Mouse (Mus musculus) myocyte (in vitro differentiated cells): ENCODE results near the gene Arhgdia. TPM values are rescaled to one million over a fixed set of nuclear protein-coding genes. Genes with fewer than 3 reads are reported as not detected.

Experiments
- H3K27me3 ChIP-seq: one replicate; pipeline ENCODE4 v1.6.1; 2011; ENCODE audit not compliant: control insufficient read depth, insufficient read depth, insufficient read length
- H3K36me3 ChIP-seq: one replicate; pipeline ENCODE4 v1.6.1; 2011; ENCODE audit not compliant: control insufficient read depth, insufficient read depth
- H3K4me2 ChIP-seq: one replicate; pipeline ENCODE4 v1.6.1; 2011; ENCODE audit warnings: low read depth, control low read depth
- H3K4me3 ChIP-seq: one replicate; pipeline ENCODE4 v1.5.1; 2011; ENCODE audit warnings: mild to moderate bottlenecking, control low read depth, moderate library complexity
- H3K79me2 ChIP-seq: one replicate; pipeline ENCODE4 v1.6.1; 2011; ENCODE audit not compliant: control insufficient read depth, insufficient read depth
- H3ac ChIP-seq: one replicate; pipeline ENCODE4 v1.6.1; 2011; ENCODE audit not compliant: control insufficient read depth, insufficient read length
- CEBPB ChIP-seq: IDR thresholded peaks from 2 replicates; pipeline ENCODE4 v1.6.1; 2011; ENCODE audit warnings: mild to moderate bottlenecking, moderate library complexity; ENCODE audit not compliant: poor library complexity, insufficient read depth, severe bottlenecking
- E2F4 ChIP-seq: IDR thresholded peaks from one replicate; pipeline ENCODE4 v1.6.1; 2011; ENCODE audit warnings: mild to moderate bottlenecking, control low read depth, moderate library complexity; ENCODE audit not compliant: insufficient read depth
- MYOG ChIP-seq, 3 experiments: IDR thresholded peaks; one replicate each; pipeline ENCODE4 v1.6.1; 2011; ENCODE audit warnings: control low read depth in 2 of 3, low read depth in 2 of 3, mild to moderate bottlenecking in 2 of 3; ENCODE audit not compliant: insufficient read length in 2 of 3, control insufficient read depth in 1 of 3, insufficient read depth in 1 of 3
- POLR2A ChIP-seq: IDR thresholded peaks from one replicate; pipeline ENCODE4 v1.6.1; 2011; ENCODE audit warnings: low read depth, mild to moderate bottlenecking, control low read depth, moderate library complexity; ENCODE audit not compliant: insufficient read length
- POLR2AphosphoS2 ChIP-seq: IDR thresholded peaks from one replicate; pipeline ENCODE4 v1.6.1; 2011; ENCODE audit warnings: low read depth, control low read depth; ENCODE audit not compliant: insufficient read length
- TCF12 ChIP-seq: IDR thresholded peaks from one replicate; pipeline ENCODE4 v1.6.1; 2011; ENCODE audit warnings: mild to moderate bottlenecking, control low read depth; ENCODE audit not compliant: poor library complexity, insufficient read depth, severe bottlenecking
- TCF3 ChIP-seq: IDR thresholded peaks from one replicate; pipeline ENCODE4 v1.6.1; 2011; ENCODE audit warnings: low read depth, control low read depth; ENCODE audit not compliant: insufficient read length
- USF1 ChIP-seq: IDR thresholded peaks from one replicate; pipeline ENCODE4 v1.6.1; 2011; ENCODE audit warnings: low read depth, mild to moderate bottlenecking, control low read depth, moderate library complexity
- polyA plus RNA-seq: library from polyadenylated mRNA; unstranded; fragments of >200 nt; fragmentation: generic; extraction: Trizol; gene quantifications from one replicate; pipeline ENCODE4 v1.2.1, GENCODE M21; 2012; ENCODE audit warnings: missing spikeins

The Arhgdia gene
- polyA plus RNA-seq, 1 experiment: 837 TPM

DNA sequence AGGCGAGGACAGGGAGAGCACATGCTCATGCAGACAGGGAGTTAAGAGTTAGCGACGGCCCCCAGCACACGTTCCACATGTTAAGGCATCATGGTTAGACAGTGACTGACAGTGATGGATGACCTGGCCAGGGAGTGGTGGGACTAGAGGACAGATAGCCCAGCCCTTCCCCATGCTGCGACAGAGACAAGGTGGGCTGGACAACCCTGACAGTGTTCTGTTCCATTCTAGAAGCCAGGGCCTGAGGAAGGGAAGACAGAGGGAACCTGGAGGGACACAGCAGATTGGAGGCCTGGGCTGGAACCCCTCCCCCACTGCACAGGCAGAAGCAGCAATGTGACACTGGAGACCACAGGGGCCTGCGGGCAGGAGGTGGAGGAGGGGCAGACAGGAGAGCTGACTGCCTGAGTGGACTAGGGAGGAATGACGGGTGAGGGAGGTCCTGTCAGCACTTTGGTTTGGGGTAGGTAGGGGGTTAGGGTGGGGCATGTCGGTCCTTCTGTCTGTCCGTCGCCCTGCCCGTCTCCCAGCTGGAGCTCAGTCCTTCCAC, 2.7 kb downstream of the Arhgdia start:
- peak overlapping the region; percentile 99 for H3K4me3 ChIP-seq
- peaks cover 24% of the 10 kb centered on the region for H3K36me3 ChIP-seq

DNA sequence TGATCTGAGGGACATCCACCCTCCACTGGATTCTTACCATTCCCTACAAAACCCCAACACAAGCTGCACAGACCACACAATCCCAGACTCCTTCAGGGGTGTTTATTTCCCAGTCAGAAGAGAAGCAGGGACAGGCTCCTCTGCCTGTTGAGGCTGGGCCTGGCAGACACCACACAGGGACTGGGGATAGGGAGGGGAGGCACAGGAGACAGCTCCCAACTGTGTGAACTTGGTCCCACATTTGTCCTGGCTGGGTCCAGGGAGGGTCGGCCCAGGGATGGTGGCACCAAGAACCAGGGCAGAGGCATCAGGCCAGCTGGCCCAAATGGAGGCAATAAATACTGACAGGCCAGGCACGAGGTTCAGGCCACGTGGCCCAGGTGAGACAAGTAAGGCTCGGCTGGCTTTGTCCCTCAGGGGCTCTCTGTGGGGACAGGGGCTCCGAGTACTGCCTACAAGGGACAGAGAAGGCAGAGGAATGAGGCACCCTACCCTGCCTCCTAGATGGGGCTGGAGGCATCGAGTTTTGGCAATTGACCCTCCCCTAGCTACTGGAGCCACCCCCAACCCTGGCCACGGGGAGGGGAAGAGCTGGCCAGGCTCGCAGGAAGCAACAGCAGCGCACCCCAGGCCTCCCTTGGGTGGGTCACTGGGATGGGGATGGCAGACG, 3.3 kb downstream of the Arhgdia start:
- Histone ChIP-seq H3K79me2 (peaks cover 32% of the 10 kb centered on the region), H3K27me3 (no peaks in the 10 kb centered on the region), H3K4me3 (no peak overlapping the region), H3K4me2 (no peak overlapping the region), H3ac (no peak overlapping the region), H3K36me3 (peaks cover 24% of the 10 kb centered on the region)
- no peak for TF ChIP-seq MYOG (IDR thresholded peaks at IDR 0.05; ENCODE audit: control insufficient read depth in 1 of 3, insufficient read depth in 1 of 3, insufficient read length in 2 of 3, low read depth in 2 of 3)
- TF ChIP-seq POLR2AphosphoS2: peak; percentile 26

More for the DNA sequence above, 2.7 kb downstream of the Arhgdia start:
- no peaks in the 10 kb centered on the region for H3K27me3 ChIP-seq
- TF ChIP-seq POLR2AphosphoS2 (peak; percentile 42), USF1 (no peak)
- peaks cover 32% of the 10 kb centered on the region for H3K79me2 ChIP-seq
- H3K4me2 ChIP-seq: peak overlapping the region; percentile 100
- no peak overlapping the region for H3ac ChIP-seq

DNA sequence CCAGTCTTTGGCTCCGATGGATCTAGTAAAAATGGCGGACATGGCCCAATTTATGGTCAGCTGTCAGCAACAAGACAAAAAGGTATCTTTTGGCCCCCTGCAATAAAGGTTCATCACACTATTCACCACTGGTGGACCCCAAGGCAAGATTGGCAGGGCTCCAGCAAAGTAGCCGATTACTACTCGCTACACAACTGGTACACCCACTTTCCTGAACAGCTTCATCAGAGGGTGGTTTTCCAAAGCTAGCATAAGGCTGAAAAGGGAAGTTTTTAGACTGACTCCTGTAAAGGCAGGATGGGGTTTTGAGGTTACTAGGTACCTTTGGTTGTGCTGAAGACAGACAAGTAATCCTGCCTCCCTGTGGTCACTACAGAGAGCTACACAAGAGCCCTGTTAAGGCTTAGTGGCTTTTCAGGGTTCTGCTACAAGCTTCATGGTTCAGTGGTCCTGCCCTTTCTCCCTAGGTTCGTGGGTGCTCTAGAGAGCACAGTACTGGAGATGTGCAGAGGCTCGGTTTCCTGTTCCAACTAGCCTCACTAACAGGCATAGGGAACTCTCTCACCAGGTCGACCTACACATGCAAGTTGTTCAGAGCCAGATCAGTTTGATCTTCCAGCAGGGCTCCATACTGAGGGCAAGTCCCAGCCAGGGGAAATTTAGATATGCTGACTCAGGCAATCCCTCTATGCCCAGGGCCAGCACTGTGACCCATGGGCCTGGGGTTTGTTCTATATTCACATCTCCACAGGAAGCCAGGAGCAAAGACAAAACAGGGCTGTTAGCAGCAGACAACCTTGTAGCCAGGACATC, 4.0 kb downstream of the Arhgdia start:
- TF ChIP-seq MYOG (IDR thresholded peaks at IDR 0.05; ENCODE audit: control insufficient read depth in 1 of 3, insufficient read depth in 1 of 3, insufficient read length in 2 of 3, low read depth in 2 of 3): no peak
- peak; percentile 8 for TF ChIP-seq POLR2AphosphoS2
- peaks cover 24% of the 10 kb centered on the region for H3K36me3 ChIP-seq
- H3K4me3 ChIP-seq: no peak overlapping the region
- no peak overlapping the region for H3ac ChIP-seq
- no peaks in the 10 kb centered on the region for H3K27me3 ChIP-seq
- peaks cover 34% of the 10 kb centered on the region for H3K79me2 ChIP-seq
- H3K4me2 ChIP-seq: no peak overlapping the region

DNA sequence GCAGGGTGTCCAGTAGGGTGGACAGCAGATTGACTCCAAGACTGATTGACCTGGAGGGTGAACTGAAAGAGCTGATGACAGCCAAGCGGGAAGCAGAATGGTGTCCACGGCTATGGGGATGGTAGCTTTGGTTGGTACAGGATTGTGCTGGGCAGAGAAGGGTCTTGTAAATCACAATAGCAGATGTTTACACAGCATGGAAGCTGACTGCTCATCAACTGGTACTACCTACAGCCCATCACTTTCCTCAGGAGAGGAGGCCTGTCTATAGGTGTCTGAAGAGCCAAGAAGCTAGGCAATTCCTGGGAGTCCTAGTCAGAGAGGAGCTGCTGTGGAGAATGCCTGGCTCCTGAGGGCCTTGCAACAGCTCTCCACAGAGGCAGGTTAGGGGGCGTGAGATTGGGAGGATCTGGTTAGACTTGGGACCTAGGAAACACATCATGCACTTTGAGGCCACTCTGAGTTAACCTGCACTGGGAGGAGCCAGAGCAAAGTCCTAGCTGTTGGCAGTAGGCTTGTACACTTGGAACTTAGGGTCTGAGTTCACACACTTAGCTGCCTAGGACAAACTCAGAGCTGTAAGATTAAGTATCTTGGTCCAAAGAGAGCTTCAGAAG, 5.0 kb downstream of the Arhgdia start:
- Histone ChIP-seq H3K4me3 (no peak overlapping the region), H3K36me3 (peaks cover 24% of the 10 kb centered on the region), H3K79me2 (peaks cover 43% of the 10 kb centered on the region), H3K27me3 (no peaks in the 10 kb centered on the region), H3ac (no peak overlapping the region), H3K4me2 (no peak overlapping the region)
- TF ChIP-seq TCF12 (no peak), POLR2AphosphoS2 (peak; percentile 80), POLR2A (peak; percentile 16)

DNA sequence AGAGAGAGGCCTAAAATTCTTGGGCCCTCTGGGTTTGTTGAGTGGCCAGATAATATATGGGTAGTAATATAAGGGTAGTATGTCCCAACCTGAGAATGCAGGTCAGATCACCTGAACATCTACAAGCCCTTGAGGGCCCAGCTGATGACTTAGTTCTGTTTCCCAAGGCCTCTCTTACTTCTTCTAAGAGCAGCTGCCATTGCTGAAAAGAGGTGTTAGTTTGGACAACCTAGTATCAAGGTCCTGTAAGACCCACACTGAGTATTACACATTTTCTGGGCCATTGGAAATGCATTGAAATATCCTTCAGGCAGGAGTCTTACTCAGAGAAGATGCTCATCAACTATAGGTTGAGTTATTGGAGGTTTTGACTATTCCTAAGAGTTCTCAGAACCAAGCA, 5.5 kb downstream of the Arhgdia start:
- Histone ChIP-seq H3ac (no peak overlapping the region), H3K27me3 (no peaks in the 10 kb centered on the region), H3K4me3 (no peak overlapping the region), H3K4me2 (no peak overlapping the region), H3K79me2 (peaks cover 48% of the 10 kb centered on the region), H3K36me3 (peaks cover 24% of the 10 kb centered on the region)
- TF ChIP-seq TCF3: no peak

DNA sequence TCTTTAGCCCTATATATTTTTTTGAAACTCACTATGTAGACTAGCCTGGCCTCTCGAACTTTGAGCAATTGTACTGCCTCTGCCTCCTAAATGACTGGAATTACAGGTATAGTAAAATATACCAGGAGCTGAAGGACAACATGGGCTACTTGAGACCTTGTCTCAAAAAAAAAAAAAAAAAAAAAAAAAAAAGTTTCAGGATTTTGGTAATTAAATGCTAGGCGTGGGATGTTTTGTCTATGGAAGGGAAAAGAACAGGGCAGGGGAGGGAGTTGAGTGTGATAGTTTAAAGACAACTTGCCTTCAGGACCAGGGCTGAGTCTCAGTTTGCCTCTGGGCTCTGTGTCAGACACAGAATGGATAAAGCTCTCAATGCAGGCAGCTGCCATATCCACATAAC, 6.4 kb downstream of the Arhgdia start:
- TF ChIP-seq TCF12 (no peak), POLR2AphosphoS2 (peak; percentile 33)
- H3K4me3 ChIP-seq: no peak overlapping the region
- no peak overlapping the region for H3ac ChIP-seq
- H3K36me3 ChIP-seq: peaks cover 24% of the 10 kb centered on the region
- peak overlapping the region; percentile 91 for H3K4me2 ChIP-seq
- peaks cover 48% of the 10 kb centered on the region for H3K79me2 ChIP-seq
- H3K27me3 ChIP-seq: no peaks in the 10 kb centered on the region

DNA sequence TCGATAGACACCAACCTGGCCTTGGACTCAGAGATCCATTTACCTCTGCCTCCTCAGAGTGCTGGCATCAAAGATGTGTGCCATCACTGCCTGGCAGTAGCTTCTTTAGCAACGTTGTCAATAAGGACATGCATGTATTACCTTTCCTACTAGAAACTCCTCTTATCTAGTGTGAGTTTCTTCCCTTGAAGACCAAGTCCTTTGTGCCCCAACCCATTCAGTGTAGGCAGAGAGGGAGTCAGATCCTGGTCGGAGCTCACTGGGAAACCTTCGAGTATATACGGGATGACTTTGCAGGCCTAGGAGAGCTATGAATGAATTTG, 7.2 kb downstream of the Arhgdia start:
- peaks cover 17% of the 10 kb centered on the region for H3K36me3 ChIP-seq
- peaks cover 43% of the 10 kb centered on the region for H3K79me2 ChIP-seq
- peak overlapping the region; percentile 91 for H3K4me2 ChIP-seq
- peak overlapping the region; percentile 75 for H3K4me3 ChIP-seq
- no peak overlapping the region for H3ac ChIP-seq
- TF ChIP-seq CEBPB: no peak
- peak; percentile 45 for TF ChIP-seq POLR2AphosphoS2
- TF ChIP-seq E2F4: no peak
- H3K27me3 ChIP-seq: no peaks in the 10 kb centered on the region
